Mouse (Mus musculus) urinary bladder, postnatal 36 days (tissue): ENCODE measurements around the gene Wwc2.

Experiments
- DNase-seq, 2 experiments: peaks; one replicate each; pipeline ENCODE4 v3.0.0; 2022; ENCODE audit warnings: low spot score in 2 of 2, mixed read lengths in 1 of 2

Wwc2 gene

GRCm38 (mm10) chr8:47989655-47990385 is 904 bp downstream of the Wwc2 start:
- DNase-seq: no peak

GRCm38 (mm10) chr8:47989211-47989610 is 1.5 kb downstream of the Wwc2 start:
- no peak for DNase-seq

- DNase-seq: no peak
Measured at GRCm38 (mm10) chr8:47988111-47988510, 2.6 kb downstream of the Wwc2 start.

- no peak for DNase-seq
Measured at GRCm38 (mm10) chr8:47985644-47986043, 5.1 kb downstream of the Wwc2 start.

GRCm38 (mm10) chr8:47985243-47985642 is 5.5 kb downstream of the Wwc2 start:
- DNase-seq: no peak

GRCm38 (mm10) chr8:47981075-47981474 is 9.6 kb downstream of the Wwc2 start:
- no peak for DNase-seq

- no peak for DNase-seq
Measured at GRCm38 (mm10) chr8:47979876-47980275, 10.8 kb downstream of the Wwc2 start.

- no peak for DNase-seq
Measured at GRCm38 (mm10) chr8:47978755-47979154, 12.0 kb downstream of the Wwc2 start.

GRCm38 (mm10) chr8:47974963-47975314 is 15.8 kb downstream of the Wwc2 start:
- DNase-seq: no peak

- DNase-seq: peak; percentile 30 to 51
Measured at GRCm38 (mm10) chr8:47974138-47974962, 16.4 kb downstream of the Wwc2 start.

- no peak for DNase-seq
Measured at GRCm38 (mm10) chr8:47971121-47971520, 19.6 kb downstream of the Wwc2 start.

- no peak for DNase-seq
Measured at GRCm38 (mm10) chr8:47970576-47970975, 20.1 kb downstream of the Wwc2 start.

GRCm38 (mm10) chr8:47967045-47967920 is 23.4 kb downstream of the Wwc2 start:
- DNase-seq: no peak

- no peak for DNase-seq
Measured at GRCm38 (mm10) chr8:47962484-47962883, 28.2 kb downstream of the Wwc2 start.

- peak in 1 of 2 experiments; percentile 33 for DNase-seq
Measured at GRCm38 (mm10) chr8:47962005-47962404, 28.7 kb downstream of the Wwc2 start.

GRCm38 (mm10) chr8:47957560-47957959 is 33.2 kb downstream of the Wwc2 start:
- DNase-seq: no peak

GRCm38 (mm10) chr8:47951380-47951932 is 39.3 kb downstream of the Wwc2 start:
- no peak for DNase-seq

- no peak for DNase-seq
Measured at GRCm38 (mm10) chr8:47948836-47949235, 41.9 kb downstream of the Wwc2 start.

GRCm38 (mm10) chr8:47947672-47948618 is 42.8 kb downstream of the Wwc2 start:
- no peak for DNase-seq

GRCm38 (mm10) chr8:47943049-47943448 is 47.7 kb downstream of the Wwc2 start:
- no peak for DNase-seq

GRCm38 (mm10) chr8:47941028-47941427 is 49.7 kb downstream of the Wwc2 start:
- DNase-seq: no peak
